Mouse (Mus musculus): ENCODE measurements around the gene Hnrnpa2b1. TPM values are rescaled to one million over a fixed set of nuclear protein-coding genes. Genes with fewer than 3 reads are reported as not detected.

Hnrnpa2b1 gene
- polyA plus RNA-seq (2017; shearing (Covaris generic)): 1,000 to 10,000 TPM; 1,241 to 1,334 TPM

GRCm38 (mm10) chr6:51469715-51470310 is at the start of gene Hnrnpa2b1:
TSS of gene Hnrnpa2b1 (minus strand) at chr6:51469894.

GRCm38 (mm10) chr6:51470311-51471178 is 851 bp upstream of the Hnrnpa2b1 start, which contains the start of gene Cbx3:
TSS of gene Cbx3 (plus strand) at chr6:51470360.

GRCm38 (mm10) chr6:51432535-51433397 is 36.9 kb downstream of the Hnrnpa2b1 start, which contains the start of gene Nfe2l3:
TSS of gene Nfe2l3 (plus strand) at chr6:51432670.

Other genes with a start within 250 kb of the Hnrnpa2b1 start
- gene Nfe2l3, start 37.2 kb downstream of the Hnrnpa2b1 start, polyA plus RNA-seq (2017; shearing (Covaris generic)): under 1 TPM in 1 of 2 experiments, not detected in 1; 0.42 TPM
- gene Cbx3, start 466 bp upstream of the Hnrnpa2b1 start, polyA plus RNA-seq (2017; shearing (Covaris generic)): 100 to 1,000 TPM; 113 to 122 TPM
- 10 to 100 TPM; 11.0 to 17.1 TPM for gene Snx10, start 54.0 kb upstream of the Hnrnpa2b1 start, polyA plus RNA-seq (2017; shearing (Covaris generic))